Mouse (Mus musculus) heart, embryonic 10.5 days (tissue): ENCODE measurements around the gene Hnrnpm. TPM values are rescaled to one million over a fixed set of nuclear protein-coding genes. Genes with fewer than 3 reads are reported as not detected.

Experiments used
- DNase-seq: peaks from one replicate; pipeline ENCODE4 v3.0.0-alpha.2; 2017; ENCODE audit warnings: low spot score
- H3K27ac ChIP-seq: fragments of 300-500 bp; sonication (generic); 2 replicates; pipeline ENCODE4 v1.5.1; 2016; ENCODE audit warnings: mild to moderate bottlenecking
- H3K27me3 ChIP-seq: fragments of 300-500 bp; sonication (generic); 2 replicates; pipeline ENCODE4 v1.6.1; 2016; ENCODE audit warnings: mild to moderate bottlenecking; ENCODE audit not compliant: poor library complexity, insufficient read depth, severe bottlenecking
- H3K36me3 ChIP-seq: fragments of 300-500 bp; sonication (generic); 2 replicates; pipeline ENCODE4 v1.6.1; 2016; ENCODE audit warnings: mild to moderate bottlenecking, moderate library complexity
- H3K4me1 ChIP-seq: fragments of 300-500 bp; sonication (generic); 2 replicates; pipeline ENCODE4 v1.6.1; 2016; ENCODE audit warnings: mild to moderate bottlenecking
- H3K4me3 ChIP-seq: fragments of 300-500 bp; sonication (generic); 2 replicates; pipeline ENCODE4 v1.5.1; 2016; ENCODE audit warnings: mild to moderate bottlenecking, moderate library complexity
- H3K9me3 ChIP-seq: fragments of 300-500 bp; sonication (generic); 2 replicates; pipeline ENCODE4 v1.6.1; 2016; ENCODE audit warnings: mild to moderate bottlenecking, moderate library complexity
- WGBS: fragments of 180-500 bp; shearing (Covaris S2); methylation state at CpG from one replicate; pipeline ENCODE4 v1.1.7; 2016; 5-methylcytosine and 5-hydroxymethylcytosine counted together
- polyA plus RNA-seq: library from polyadenylated mRNA; unstranded; fragments of >200 nt; fragmentation: Nextera tagmentation; extraction: Ambion mirVana; gene quantifications from 2 replicates; pipeline ENCODE4 v1.2.1, GENCODE M21; 2016

The Hnrnpm gene
- polyA plus RNA-seq, 1 experiment from 2014 or later, result 336 TPM

DNA sequence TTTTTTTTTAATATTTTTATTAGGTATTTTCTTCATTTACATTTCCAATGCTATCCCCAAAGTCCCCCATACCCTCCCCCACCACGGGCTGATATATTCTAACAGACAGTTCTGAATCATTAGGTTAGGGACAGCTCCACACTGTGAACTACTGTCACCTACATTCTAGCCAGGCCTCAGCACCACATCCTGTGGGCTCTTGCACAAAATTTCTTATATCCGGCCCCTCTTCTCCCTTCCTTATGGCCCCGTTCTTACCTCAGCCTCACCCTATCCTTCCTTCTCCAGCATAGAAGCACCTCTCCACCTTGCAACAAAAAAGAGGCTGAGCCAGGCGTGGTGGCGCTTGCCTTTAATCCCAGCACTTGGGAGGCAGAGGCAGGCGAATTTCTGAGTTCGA is 76.1 kb downstream of the Hnrnpm start:
- Histone ChIP-seq H3K9me3 (no peaks in the 10 kb centered on the region), H3K4me1 (0 out of 2 replicates have a peak, but pooled peaks cover 4% of the 10 kb centered on the region), H3K27ac (no peak overlapping the region), H3K27me3 (no peaks in the 10 kb centered on the region), H3K36me3 (no peaks in the 10 kb centered on the region), H3K4me3 (no peak overlapping the region)
- DNase-seq, result no peak
- 81% methylated on average over 7 of the region's 7 CpGs for WGBS

DNA sequence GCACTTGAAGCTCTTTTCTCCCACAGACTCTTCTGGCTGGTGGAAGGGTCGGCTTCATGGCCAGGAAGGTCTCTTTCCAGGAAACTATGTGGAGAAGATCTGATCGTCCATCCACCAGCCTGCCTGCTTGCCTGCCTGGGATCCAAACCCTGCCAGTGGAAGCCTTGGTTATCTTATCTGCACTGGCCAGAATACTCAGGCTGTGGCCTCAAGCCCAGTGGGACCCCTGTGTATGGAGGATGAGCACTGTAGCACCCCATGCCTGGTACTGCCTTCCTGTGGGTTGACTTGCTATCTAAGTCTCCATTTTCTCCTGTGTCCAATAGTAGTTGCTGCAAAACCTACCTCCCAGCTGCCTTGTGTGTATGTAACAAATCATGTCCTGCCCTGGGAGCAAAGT is 79.4 kb downstream of the Hnrnpm start:
- Histone ChIP-seq H3K27me3 (no peaks in the 10 kb centered on the region), H3K9me3 (no peaks in the 10 kb centered on the region), H3K4me1 (0 out of 2 replicates have a peak, but pooled peaks cover 4% of the 10 kb centered on the region), H3K27ac (0 out of 2 replicates have a peak overlapping the region, but pooled peaks have one; percentile 25), H3K36me3 (no peaks in the 10 kb centered on the region), H3K4me3 (no peak overlapping the region)
- 30% methylated on average over 2 of the region's 2 CpGs for WGBS
- DNase-seq, result no peak

DNA sequence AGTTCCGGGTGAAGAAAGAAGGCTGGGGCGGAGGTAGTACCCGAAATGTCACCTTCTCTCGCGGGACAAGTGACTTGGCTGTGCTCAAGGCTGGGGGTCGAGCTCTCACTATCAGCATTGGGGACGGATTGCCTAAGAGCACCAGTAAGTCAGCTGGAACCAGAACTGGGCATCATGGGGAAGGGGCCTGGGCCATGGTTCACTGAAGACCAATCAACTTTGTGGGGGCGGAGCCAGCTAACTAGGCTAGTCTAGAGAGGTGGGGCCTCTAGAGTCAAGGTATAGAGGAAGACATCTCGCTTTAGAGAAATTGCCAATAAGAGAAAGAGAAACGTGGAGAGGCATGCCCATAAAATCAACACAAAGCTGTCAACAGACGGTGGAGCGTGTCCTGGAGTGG is 84.7 kb downstream of the Hnrnpm start:
- no peak overlapping the region for H3K4me3 ChIP-seq
- no peak for DNase-seq
- H3K4me1 ChIP-seq, result no peaks in the 10 kb centered on the region
- no peak overlapping the region for H3K27ac ChIP-seq
- no peaks in the 10 kb centered on the region for H3K36me3 ChIP-seq
- no peaks in the 10 kb centered on the region for H3K27me3 ChIP-seq
- 78% methylated on average over 12 of the region's 12 CpGs for WGBS
- peaks cover 13% of the 10 kb centered on the region; the same call in 1 of the 2 replicates for H3K9me3 ChIP-seq

DNA sequence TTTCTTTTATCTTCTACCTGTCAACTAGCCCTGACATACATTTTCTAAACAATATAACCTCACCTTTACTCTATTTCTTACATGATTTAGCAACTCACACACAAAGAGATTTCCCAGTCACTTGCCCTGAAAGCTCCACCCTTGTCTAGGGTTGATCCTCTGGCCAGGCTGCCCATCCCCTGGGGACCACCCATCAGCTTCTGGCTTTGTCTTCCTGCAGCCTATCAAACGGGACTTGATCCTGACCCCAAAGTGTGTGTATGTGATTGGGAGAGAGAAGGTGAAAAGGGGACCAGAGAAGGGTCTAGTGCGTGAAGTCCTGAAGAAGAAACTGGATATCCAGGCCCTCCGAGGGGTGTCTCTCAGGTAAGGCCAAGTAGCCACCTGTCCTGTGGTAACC is 85.8 kb downstream of the Hnrnpm start:
- Histone ChIP-seq H3K27ac (no peak overlapping the region), H3K27me3 (no peaks in the 10 kb centered on the region)
- WGBS, result 67% methylated on average over 3 of the region's 3 CpGs

DNA sequence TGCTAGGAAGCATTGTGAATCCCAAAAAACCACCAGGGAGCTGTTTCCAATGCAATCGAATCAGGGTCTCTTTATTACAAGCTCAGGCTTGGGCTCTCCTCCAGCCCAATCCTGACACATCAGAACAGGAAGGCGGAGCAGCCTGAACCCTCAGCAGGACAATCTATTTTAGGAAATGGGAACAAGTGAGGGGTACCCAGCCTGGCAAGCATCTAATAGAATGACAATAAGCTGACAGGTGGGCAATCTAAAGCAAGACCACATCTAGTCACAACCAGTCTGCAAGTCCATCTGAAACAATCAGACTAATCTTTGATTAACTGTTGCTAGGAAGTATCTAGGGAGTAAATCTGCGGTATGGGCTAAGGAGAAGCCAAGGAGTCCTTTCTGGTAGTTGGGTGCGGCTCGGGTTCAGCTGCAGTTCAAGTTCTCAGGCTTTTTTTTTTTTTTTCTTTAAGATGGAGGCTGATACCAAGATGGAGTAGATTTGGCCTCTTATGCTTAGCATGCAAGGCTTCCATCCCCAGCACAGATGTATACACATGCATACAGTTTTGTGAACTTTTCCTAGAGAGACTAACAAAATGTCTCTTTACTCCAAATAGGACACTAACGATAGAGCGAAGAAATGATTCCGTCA is 86.7 kb downstream of the Hnrnpm start:
- no peak for DNase-seq
- Histone ChIP-seq H3K9me3 (peaks cover 13% of the 10 kb centered on the region; the same call in 1 of the 2 replicates), H3K4me3 (no peak overlapping the region), H3K27ac (no peak overlapping the region), H3K27me3 (no peaks in the 10 kb centered on the region), H3K4me1 (no peaks in the 10 kb centered on the region), H3K36me3 (no peaks in the 10 kb centered on the region)
- WGBS, result 83% methylated on average over 8 of the region's 8 CpGs

More for the DNA sequence above, 85.8 kb downstream of the Hnrnpm start:
- Histone ChIP-seq H3K4me3 (no peak overlapping the region), H3K36me3 (no peaks in the 10 kb centered on the region), H3K9me3 (peaks cover 13% of the 10 kb centered on the region; the same call in 1 of the 2 replicates), H3K4me1 (no peaks in the 10 kb centered on the region)
- no peak for DNase-seq

DNA sequence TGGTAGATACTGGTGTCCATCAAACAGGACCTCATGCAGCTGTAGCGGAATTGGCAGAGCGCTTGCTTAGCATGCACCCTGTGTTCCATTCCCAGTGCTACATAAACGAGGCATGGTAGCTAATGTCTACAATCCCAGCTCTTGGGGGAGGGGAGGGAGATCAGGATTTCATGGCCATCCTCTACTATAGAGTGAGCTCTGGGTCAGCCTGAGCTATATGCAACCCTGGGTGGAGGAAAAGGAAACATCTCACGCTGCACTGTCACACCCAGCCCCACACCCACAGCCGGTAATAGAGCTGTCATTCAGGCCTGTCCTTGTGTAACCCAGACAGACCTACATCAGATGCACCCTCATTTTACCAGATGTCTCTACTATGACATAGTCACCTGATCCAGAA is 88.2 kb downstream of the Hnrnpm start:
- Histone ChIP-seq H3K4me1 (no peaks in the 10 kb centered on the region), H3K9me3 (peaks cover 13% of the 10 kb centered on the region; the same call in 1 of the 2 replicates), H3K27ac (no peak overlapping the region), H3K36me3 (no peaks in the 10 kb centered on the region), H3K27me3 (no peaks in the 10 kb centered on the region), H3K4me3 (no peak overlapping the region)
- no peak for DNase-seq
- 93% methylated on average over 5 of the region's 5 CpGs for WGBS

DNA sequence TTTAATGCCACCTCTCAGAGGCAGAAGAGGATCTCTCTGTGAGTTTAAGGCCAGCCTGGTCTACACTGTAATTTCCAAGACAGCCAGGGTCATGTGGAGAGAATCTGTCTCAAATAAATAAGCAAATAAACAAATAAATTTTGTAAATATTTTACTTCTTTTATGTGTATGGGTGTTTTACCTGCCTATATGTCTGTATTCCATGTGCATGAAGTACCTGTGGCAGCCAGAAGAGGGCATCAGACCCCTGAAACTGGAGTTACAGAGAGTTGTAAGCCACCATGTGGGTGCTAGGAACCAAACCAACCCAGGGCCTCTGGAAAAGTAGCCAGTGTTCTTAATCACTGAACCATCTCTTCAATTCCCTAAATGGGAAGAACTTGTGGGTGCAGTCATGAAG is 89.4 kb downstream of the Hnrnpm start:
- no peaks in the 10 kb centered on the region for H3K36me3 ChIP-seq
- no peak overlapping the region for H3K27ac ChIP-seq
- DNase-seq, result no peak
- H3K4me3 ChIP-seq, result no peak overlapping the region
- no peaks in the 10 kb centered on the region for H3K27me3 ChIP-seq
- peaks cover 13% of the 10 kb centered on the region; the same call in 1 of the 2 replicates for H3K9me3 ChIP-seq
- H3K4me1 ChIP-seq, result no peaks in the 10 kb centered on the region

Other genes starting within 250 kb of the Hnrnpm start
- 38.9 and 51.2 TPM in 2 replicates for gene Adamts10, start 162.7 kb downstream of the Hnrnpm start, polyA plus RNA-seq
- 0.74 and 1.4 TPM in 2 replicates for gene Myo1f, start 131.2 kb downstream of the Hnrnpm start, polyA plus RNA-seq
- gene Zfp414, start 57.8 kb downstream of the Hnrnpm start, polyA plus RNA-seq, result 28.2 and 32.6 TPM in 2 replicates
- gene Pram1, start 48.8 kb downstream of the Hnrnpm start, polyA plus RNA-seq, result 0.33 and 0.44 TPM in 2 replicates
- gene March2, start 31.8 kb upstream of the Hnrnpm start, polyA plus RNA-seq, result 65.8 and 73.1 TPM in 2 replicates
- gene Rab11b, start 73.7 kb upstream of the Hnrnpm start, polyA plus RNA-seq, result 316 and 329 TPM in 2 replicates
- gene Angptl4, start 95.0 kb upstream of the Hnrnpm start, polyA plus RNA-seq, result 7.4 and 19.8 TPM in 2 replicates
- gene Kank3, start 123.7 kb upstream of the Hnrnpm start, polyA plus RNA-seq, result 37.1 and 47.9 TPM in 2 replicates
- 576 and 657 TPM in 2 replicates for gene Rps28, start 137.7 kb upstream of the Hnrnpm start, polyA plus RNA-seq
- gene Ndufa7, start 137.7 kb upstream of the Hnrnpm start, polyA plus RNA-seq, result 482 and 487 TPM in 2 replicates
- 61.6 and 75.7 TPM in 2 replicates for gene Cd320, start 156.2 kb upstream of the Hnrnpm start, polyA plus RNA-seq
- gene Gm7029, start 187.0 kb upstream of the Hnrnpm start, polyA plus RNA-seq, result not detected in 2 replicates
- gene Kifc1, start 203.8 kb upstream of the Hnrnpm start, polyA plus RNA-seq, result 3.6 and 5.2 TPM in 2 replicates
- 0.28 and 0.73 TPM in 2 replicates for gene Platr17, start 218.3 kb upstream of the Hnrnpm start, polyA plus RNA-seq
- gene Daxx, start 222.6 kb upstream of the Hnrnpm start, polyA plus RNA-seq, result 46.6 and 52.9 TPM in 2 replicates
- gene Tapbp, start 229.0 kb upstream of the Hnrnpm start, polyA plus RNA-seq, result 13.9 and 20.5 TPM in 2 replicates
- 16.0 and 17.3 TPM in 2 replicates for gene Zbtb22, start 229.0 kb upstream of the Hnrnpm start, polyA plus RNA-seq
- 37.1 and 44.2 TPM in 2 replicates for gene Rgl2, start 242.7 kb upstream of the Hnrnpm start, polyA plus RNA-seq